Mouse (Mus musculus) liver, adult 2 months (tissue): ENCODE measurements around the gene Cir1.

Source experiments
- CTCF ChIP-seq: fragments of 200-500 bp; IDR thresholded peaks from 2 replicates; pipeline ENCODE4 v1.5.1; 2011; ENCODE audit warnings: low read depth, low read length, control low read depth
- POLR2A ChIP-seq: fragments of 200-500 bp; IDR thresholded peaks from 2 replicates; pipeline ENCODE4 v1.6.1; 2011; ENCODE audit warnings: low read length, control low read depth; ENCODE audit not compliant: insufficient read depth; ENCODE audit errors: extremely low read depth

DNA sequence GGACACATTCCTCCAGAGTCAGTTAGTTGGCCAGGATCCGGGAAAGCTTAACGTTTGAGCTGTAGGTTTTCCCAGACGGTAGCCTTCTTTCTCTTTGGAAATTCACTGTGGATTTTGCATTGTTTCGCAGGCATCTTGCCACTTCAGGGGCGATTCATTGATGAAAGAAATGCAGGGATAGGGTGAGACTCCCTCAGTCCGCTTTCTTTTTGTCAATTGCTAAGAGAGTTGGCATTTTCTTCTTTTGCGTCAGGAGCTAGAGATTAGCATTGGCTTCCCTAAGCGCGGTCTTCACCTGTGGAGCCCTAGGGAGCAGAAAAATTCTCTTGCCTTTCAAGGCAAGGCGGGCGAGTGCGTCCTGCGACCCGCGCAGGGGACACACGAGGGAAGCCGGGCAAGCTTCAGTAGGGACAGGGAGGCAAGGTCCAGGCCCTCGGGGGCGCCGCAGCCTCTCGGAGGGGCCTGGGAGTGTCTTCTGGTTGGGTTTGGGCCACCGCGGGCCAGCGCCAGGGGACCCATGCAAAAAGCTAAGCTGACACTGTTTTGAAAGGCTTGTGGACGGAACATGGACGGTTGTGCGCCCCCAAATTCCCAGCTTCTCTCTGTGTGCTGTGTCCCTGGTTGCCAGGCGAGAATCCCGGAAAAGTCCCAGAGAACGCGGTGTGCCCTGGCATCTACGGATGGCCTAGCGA, 32.0 kb downstream of the Cir1 start:
- TF ChIP-seq CTCF, result no peak
- no peak for TF ChIP-seq POLR2A
